Mouse (Mus musculus): ENCODE results near the gene Gm29776. TPM values are rescaled to one million over a fixed set of nuclear protein-coding genes. Genes with fewer than 3 reads are reported as not detected.

The Gm29776 gene
- total RNA-seq, 2 experiments from 2014 or later: not detected

GRCm38 (mm10) chr14:54712074-54712473, 13.4 kb upstream of the Gm29776 start, which contains the start of gene Cebpe:
Gene Cebpe (minus strand): TSS chr14:54712174.
- no peak for DNase-seq (ENCODE audit: low spot score in 2 of 2)

- no peak for DNase-seq (ENCODE audit: low spot score in 2 of 2)
Measured at GRCm38 (mm10) chr14:54709054-54709453, 10.4 kb upstream of the Gm29776 start.

- no peak for DNase-seq (ENCODE audit: low spot score in 2 of 2)
Measured at GRCm38 (mm10) chr14:54706589-54707320, 8.1 kb upstream of the Gm29776 start.

GRCm38 (mm10) chr14:54705844-54706243, 7.2 kb upstream of the Gm29776 start:
- no peak for DNase-seq (ENCODE audit: low spot score in 2 of 2)

GRCm38 (mm10) chr14:54703207-54703606, 4.6 kb upstream of the Gm29776 start:
- no peak for DNase-seq (ENCODE audit: low spot score in 2 of 2)

GRCm38 (mm10) chr14:54701298-54701697, 2.7 kb upstream of the Gm29776 start:
- peak; percentile 73 to 85 for DNase-seq (ENCODE audit: low spot score in 2 of 2)

- no peak for DNase-seq (ENCODE audit: low spot score in 2 of 2)
Measured at GRCm38 (mm10) chr14:54699586-54699985, 953 bp upstream of the Gm29776 start.

- DNase-seq (ENCODE audit: low spot score in 2 of 2): no peak
Measured at GRCm38 (mm10) chr14:54696752-54697151, 1.9 kb downstream of the Gm29776 start.

GRCm38 (mm10) chr14:54695042-54695441, 3.6 kb downstream of the Gm29776 start:
- no peak for DNase-seq (ENCODE audit: low spot score in 2 of 2)

GRCm38 (mm10) chr14:54687251-54687650, 11.4 kb downstream of the Gm29776 start:
- DNase-seq (ENCODE audit: low spot score in 2 of 2): no peak

GRCm38 (mm10) chr14:54686522-54687143, 12.0 kb downstream of the Gm29776 start, which contains the start of gene Acin1:
Gene Acin1 (minus strand): TSS chr14:54686931.
- DNase-seq (ENCODE audit: low spot score in 2 of 2): peak; percentile 100

GRCm38 (mm10) chr14:54686063-54686521, 12.5 kb downstream of the Gm29776 start, which contains the start of gene 1700123O20Rik:
Gene 1700123O20Rik (plus strand): TSS chr14:54686216.
- peak in 1 of 2 experiments; percentile 67 for DNase-seq (ENCODE audit: low spot score in 2 of 2)

GRCm38 (mm10) chr14:54685471-54685870, 13.2 kb downstream of the Gm29776 start:
- no peak for DNase-seq (ENCODE audit: low spot score in 2 of 2)

GRCm38 (mm10) chr14:54682396-54682795, 16.2 kb downstream of the Gm29776 start:
- no peak for DNase-seq (ENCODE audit: low spot score in 2 of 2)

- no peak for DNase-seq (ENCODE audit: low spot score in 2 of 2)
Measured at GRCm38 (mm10) chr14:54678657-54679304, 19.9 kb downstream of the Gm29776 start.

GRCm38 (mm10) chr14:54676290-54676689, 22.3 kb downstream of the Gm29776 start:
- no peak for DNase-seq (ENCODE audit: low spot score in 2 of 2)

- DNase-seq (ENCODE audit: low spot score in 2 of 2): no peak
Measured at GRCm38 (mm10) chr14:54674317-54674716, 24.3 kb downstream of the Gm29776 start.

GRCm38 (mm10) chr14:54669381-54669780, 29.3 kb downstream of the Gm29776 start:
- DNase-seq (ENCODE audit: low spot score in 2 of 2): peak; percentile 49 to 63

GRCm38 (mm10) chr14:54664477-54665222, 34.0 kb downstream of the Gm29776 start:
- peak; percentile 59 to 77 for DNase-seq (ENCODE audit: low spot score in 2 of 2)

- no peak for DNase-seq (ENCODE audit: low spot score in 2 of 2)
Measured at GRCm38 (mm10) chr14:54660009-54660408, 38.6 kb downstream of the Gm29776 start.

- peak; percentile 77 to 85 for DNase-seq (ENCODE audit: low spot score in 2 of 2)
Measured at GRCm38 (mm10) chr14:54653496-54653895, 45.1 kb downstream of the Gm29776 start.

Data from left cerebral cortex, adult 18-20 months (tissue).